Mouse (Mus musculus) large intestine, adult 2 months (tissue): ENCODE measurements around the gene Rgs12. TPM values are rescaled to one million over a fixed set of nuclear protein-coding genes. Genes with fewer than 3 reads are reported as not detected.

Experiments used
- DNase-seq: peaks from one replicate; pipeline ENCODE4 v3.0.0-alpha.2; 2012; ENCODE audit warnings: low read depth, low spot score
- WGBS: fragments of 180-500 bp; shearing (Covaris S2); methylation state at CpG from one replicate; pipeline ENCODE4 v1.1.7; 2018; 5-methylcytosine and 5-hydroxymethylcytosine counted together
- polyA plus RNA-seq: library from polyadenylated mRNA; depleted of rRNA; stranded (reverse); fragments of >200 nt; gene quantifications from 2 replicates; pipeline ENCODE4 v1.2.3, GENCODE M21; 2012

Gene Rgs12
- polyA plus RNA-seq, 1 experiment: 7.5 TPM

DNA sequence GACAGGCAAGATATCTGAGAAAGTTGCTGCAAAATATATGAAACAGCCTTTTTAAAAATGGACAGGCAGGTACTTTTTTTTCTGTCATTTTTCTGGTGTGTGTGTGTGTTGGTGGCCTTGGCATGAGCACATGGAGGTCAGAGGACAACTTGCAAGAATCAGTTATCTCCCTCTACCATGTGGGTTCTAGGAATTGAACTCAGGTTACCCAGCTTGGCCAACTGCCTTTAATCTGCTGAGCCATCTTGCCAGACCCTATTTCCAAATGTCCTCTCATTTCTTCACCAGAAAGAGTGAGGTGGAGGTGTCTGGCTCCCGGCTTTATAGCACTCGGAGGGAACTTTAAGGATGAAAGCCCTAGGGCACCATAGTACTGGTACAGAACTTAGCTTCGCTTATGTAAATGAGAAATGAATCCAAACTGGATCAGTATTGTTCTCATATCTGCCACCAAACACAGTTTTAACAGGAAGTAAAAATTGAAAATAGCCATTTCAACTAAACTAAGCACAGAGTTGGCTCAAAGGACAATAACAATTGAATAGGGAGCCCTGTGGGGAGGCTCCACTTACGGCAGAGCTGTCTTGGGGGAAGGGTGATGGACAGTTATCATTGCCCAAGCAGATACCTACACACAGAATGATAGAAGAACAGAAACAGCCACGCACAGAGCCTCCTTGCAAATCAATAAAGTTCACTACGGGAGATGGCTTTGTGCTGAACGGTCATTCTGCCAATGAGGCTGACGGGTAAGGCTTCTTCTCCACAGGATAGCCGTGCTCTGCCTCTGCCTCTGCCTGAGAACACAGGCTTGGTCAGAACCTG lies 18.9 kb upstream of the Rgs12 start:
- DNase-seq: no peak
- WGBS: 91% methylated on average over 9 of the region's 9 CpGs

DNA sequence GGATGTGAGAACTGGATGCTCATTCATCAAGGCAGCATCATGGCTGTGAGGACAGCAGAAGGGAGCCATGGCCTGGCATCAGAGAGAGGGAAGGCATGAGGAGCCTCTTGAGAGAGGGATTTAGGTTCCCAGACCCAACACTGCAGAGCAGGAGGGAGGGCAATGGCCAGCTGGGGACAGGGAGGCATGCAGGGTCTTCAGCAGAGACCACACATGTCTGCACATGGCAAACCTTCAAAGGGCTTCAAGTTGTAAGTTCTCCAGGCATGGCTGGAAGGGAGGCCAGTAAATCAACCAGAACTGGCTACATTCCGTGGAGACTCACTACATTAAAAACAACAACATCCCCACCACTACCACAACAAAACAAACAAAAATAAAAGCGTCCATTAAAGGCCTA lies 18.2 kb upstream of the Rgs12 start:
- no peak for DNase-seq
- 69% methylated on average over 2 of the region's 2 CpGs for WGBS

DNA sequence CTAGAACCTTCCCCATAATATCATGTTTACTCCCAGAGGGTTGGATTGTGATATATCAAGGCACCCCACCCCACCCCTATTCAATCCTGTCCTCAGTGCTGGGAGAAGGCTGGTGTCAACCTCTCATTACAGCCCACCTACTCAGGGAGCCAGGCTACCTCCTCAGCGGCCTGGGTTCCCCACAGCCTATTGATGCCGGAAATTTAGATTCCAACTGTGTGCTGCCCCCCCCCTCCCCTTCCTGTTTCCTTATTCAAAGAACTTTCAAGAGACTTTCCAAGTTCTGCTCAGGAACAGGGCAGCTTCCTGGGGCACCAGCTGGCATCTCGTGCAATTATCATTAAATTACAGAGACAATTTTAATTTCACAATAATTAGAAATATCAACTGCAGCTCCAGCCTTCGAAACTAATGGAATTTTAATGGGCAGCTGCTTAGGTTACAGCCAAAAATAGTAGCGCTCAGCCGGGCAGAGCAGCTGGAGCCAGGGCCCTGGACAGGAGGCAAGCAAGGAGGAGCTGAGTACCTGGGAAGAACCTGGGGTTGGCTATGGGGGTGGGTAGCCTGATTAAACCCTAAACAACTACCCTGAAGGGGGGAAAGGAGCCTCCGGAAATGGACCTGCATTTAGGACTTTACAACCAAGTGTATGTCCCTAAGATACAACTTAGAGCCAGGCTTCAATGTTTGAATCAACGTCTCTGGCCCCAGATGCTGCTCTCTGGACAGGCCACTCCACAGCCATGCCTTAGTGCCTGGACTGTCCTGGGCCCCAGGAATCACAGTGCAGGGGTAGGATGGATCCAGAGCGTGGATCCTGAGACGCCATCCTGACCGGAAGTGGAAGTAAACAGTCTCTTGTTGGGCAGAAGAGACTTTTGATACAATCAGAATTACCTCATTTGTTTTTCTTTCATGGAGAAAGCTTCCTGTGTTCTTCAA lies 17.5 kb upstream of the Rgs12 start:
- 57% methylated on average over 11 of the region's 11 CpGs for WGBS
- DNase-seq: no peak

DNA sequence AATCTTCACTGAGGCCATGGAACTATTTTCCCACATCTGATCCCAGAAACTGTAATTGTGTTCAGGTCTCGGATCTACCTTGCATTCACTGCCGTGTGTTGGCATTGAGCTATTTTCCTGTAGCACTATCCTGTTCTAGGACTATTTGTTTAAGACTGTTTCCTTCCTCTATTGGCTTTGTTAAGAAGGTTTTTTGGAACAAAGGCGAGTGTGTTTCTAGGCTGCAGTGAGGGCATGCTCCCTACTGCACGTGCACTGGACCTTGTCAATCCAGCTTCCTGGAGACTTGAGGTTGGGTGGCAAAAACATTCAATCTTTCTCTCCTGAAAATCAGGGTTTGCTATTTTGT lies 16.8 kb upstream of the Rgs12 start:
- 30% methylated on average over 4 of the region's 4 CpGs for WGBS
- DNase-seq: no peak

DNA sequence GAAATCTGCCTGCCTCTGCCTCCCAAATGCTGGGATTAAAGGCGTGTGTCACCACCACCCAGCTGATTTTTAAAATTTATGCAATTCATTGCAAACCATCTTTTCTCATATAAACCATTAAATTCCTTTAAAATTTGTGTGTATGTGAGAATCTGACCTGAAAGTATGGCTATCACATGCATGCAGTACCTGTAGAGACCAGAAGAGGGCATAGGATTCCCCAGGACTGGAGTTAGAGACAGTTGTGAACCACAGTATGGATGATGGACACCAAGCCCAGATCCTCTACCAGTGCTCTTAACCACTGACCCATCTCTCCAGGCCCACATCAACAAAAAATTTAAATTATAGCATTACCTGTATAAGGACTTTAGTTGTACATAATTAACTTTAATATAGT lies 15.8 kb upstream of the Rgs12 start:
- 94% methylated on average over 1 of the region's 1 CpGs for WGBS
- no peak for DNase-seq

DNA sequence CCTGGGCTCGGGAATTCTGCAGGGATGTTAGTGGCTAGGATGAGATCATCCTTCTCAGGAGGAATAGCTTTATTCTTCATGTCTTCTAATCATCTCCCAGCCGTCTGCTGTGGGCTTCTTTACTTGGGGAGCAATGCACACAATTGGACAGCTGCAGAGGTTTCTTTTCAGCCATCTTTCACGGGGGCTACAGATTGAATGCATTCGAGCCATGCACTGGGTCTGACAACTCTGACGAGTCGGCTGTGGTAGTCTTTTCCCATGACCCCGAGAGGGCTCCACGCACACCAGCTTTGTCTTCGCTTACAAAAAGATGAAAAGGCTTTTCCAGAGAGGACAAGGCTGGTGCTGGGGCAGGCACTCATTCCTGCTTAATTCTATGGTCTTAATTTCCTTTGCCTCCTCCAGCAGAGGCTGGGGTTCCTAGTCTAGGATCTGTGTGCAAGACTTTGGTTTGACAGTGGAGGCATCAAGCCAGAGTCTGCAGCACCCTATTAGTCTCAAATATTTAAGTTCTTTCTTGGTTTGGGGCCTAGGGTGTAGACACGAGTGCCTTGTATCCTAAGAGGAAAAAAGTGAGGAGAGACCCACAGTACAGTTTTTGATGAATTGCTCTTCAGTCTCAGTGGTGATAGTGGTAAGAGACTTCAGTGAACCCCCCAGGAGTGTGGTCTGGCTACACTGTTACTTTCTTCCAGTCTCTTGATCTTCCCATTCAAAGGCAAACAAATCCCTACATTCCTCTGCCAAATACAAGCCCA lies 7.4 kb upstream of the Rgs12 start:
- 74% methylated on average over 10 of the region's 10 CpGs for WGBS
- DNase-seq: no peak

DNA sequence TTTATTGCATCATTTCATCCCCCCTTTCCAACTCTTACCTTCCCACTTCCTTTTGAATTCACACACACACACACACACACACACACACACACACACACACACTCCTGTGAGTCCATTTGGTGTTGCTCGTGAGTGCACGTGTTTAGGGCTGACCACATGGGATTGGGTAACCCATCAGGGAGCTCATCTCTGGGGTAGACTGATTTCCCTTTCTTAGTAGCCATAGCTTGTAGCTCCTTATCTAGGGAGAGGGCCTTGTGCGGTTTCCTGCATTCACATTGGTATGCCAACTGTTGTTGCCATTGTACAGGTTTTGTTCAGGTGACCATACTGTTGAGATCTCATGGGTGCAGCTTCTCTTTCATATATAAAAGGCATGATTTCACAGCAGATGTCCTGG lies 5.8 kb upstream of the Rgs12 start:
- WGBS: 85% methylated on average over 3 of the region's 3 CpGs
- DNase-seq: no peak

DNA sequence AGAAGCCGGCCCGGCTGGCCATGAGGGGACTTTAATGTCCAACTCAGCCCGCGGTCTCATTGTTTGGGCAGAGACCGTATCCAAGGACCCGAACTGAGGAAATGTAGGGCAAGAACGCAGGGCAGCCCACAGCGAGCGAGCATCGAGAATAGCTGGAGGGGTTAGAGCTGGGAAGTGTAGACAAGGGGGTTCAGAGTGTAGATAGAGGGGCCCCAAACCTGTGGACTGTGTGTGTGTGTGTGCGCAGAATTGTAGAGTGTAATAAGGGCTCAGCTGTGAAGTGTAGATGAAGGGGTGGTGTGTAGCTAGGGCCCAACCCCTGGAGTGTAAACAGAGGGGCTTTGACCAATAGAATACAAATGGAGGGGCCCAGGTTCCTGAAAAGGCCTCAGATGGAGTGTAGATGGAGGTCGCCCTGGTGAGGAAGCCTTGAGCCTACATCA lies 545 bp downstream of the Rgs12 start:
- DNase-seq: no peak
- 7% methylated on average over 12 of the region's 12 CpGs for WGBS

DNA sequence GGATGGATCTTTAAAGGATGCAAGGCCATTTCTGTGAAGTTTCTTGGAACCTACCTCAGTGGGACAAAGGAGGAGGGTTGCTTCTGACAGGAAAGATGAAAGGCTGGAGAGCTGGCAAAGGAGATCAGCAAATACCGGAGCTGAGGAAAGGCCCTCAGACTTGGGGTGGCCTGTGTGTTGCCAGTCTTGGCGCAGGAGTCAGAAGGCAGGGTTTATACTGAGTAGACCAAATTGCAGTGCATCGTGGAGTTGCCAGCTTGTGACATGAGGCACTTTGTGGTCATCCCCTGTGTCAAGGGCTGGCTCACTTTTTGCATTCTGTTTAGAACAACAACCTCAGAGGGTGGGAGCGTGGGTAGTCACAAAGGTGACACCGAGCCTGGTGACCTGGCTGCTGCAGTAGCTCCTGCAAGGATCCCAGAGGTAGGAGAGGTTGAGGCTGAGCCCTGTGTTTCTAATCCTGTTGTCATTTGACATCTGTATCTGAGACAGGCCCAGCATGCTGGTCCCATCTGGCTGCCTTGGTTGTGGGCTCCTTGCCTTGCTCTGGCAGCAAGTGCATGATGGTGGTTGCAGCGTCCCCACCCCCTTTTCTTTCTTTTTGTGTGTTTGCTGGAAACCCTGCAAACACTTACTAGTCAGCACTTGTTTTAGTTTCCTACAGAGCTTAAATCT lies 1.4 kb downstream of the Rgs12 start:
- 72% methylated on average over 6 of the region's 6 CpGs for WGBS
- no peak for DNase-seq

DNA sequence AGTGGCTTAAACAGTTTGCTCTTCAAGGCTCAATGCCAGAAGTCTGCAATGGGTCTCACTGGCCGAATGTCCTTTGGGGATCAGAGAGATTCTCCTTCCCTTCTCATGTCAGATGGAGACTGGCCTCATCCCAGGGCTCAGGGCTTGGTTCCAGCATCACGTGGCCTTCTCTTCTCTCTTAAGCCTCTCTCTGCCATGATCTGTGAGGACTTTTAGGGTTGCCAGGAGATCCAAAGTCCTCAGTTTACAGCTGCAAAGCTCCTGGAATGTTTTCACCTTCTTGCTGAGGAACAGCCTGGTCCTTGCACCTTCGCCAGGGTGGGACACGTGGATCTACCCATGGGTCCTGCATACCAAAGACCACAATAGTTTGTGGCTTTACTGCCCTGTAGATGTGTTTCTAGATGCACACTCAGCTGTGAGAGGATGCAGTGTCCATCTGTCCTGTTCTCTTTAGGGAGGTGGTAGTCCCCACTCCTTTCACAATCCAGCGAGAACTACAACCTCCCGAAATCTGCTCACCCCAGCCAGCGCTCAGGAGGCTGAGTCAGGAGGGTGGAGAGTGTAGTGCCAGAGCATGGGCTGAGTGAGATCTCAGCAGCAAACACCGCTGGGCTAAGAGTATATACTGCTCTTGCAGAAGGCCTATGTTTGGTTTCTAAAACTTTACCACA lies 2.1 kb downstream of the Rgs12 start:
- DNase-seq: no peak
- 81% methylated on average over 8 of the region's 8 CpGs for WGBS

DNA sequence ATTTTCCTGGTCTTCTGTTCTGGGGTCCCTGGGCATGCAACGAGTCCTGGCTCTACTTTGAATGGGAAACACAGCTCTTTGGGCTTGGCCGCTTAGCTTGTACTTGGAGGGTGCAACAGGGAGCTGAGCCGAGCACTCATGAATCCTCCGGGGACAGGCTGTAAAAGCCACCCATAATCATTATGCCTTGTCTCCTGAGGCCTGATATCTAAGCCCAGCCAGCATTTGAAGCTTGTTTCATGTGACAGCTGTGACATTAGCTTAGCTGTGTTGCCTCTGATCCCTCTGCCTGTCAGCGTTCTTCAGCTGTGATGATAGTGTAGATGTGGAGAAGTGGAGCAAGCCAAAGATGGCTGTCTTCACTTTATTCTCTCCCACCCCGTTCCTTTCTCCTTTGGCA lies 5.3 kb downstream of the Rgs12 start:
- no peak for DNase-seq
- WGBS: 76% methylated on average over 6 of the region's 6 CpGs

DNA sequence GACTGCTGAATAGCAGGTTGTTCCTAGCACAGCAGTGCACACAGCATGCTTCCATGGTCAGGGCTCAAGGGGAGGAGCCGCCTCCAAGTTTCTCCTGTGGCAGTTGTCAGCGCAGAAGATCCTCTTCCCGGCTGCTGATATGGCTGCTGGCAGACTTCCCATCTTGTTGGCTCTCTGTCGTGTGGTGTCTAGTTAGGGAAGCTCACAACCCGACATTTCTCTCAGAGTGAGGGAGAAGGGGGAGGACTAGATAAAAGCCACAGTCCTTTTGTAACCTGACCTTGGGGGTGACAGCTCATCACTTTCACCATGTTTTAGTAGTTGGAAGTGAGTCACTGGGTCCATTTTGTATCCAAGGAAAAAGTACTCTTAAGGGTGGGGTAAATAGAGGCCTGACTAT lies 6.4 kb downstream of the Rgs12 start:
- WGBS: 52% methylated on average over 5 of the region's 5 CpGs
- no peak for DNase-seq

DNA sequence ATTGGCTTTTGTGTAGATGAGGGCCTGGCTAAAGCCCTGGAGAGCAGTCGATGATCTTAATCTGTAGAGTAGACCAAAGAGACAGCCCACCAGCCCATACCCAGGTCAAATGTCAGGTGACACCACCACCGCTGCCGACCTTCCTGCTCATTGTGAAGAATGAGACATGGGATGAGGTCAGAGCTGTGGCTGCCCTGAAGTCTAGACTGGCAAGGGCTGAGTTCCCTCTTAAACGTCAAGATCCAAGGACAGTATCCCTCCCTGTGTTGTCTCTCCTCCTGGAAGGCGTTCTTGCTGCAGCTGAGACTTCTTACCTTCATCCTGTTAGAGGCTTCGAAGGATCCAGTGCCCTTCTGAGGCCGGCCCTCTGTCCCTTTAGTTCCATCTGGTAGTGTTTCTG lies 6.9 kb downstream of the Rgs12 start:
- no peak for DNase-seq
- 86% methylated on average over 7 of the region's 7 CpGs for WGBS

DNA sequence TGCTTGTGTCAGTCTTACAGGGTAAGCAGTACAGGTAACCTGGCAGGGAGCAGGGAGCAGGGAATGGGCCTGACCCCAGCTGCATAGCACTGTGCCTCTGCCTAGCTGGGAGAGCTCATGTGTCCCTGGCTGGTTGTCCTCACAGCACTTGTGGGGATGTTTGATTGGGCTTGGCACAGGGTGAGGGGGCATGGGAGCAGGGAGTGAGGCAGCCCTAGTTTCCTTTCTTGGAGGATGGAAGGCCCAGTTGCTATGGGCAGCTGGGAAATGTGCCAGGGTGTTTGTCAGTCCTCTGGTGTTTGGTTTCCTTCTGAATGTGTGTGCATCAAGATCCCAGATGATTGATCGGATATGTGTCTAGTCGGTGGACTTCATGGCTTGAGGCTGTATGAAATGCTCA lies 7.8 kb downstream of the Rgs12 start:
- no peak for DNase-seq
- WGBS: 76% methylated on average over 2 of the region's 2 CpGs

DNA sequence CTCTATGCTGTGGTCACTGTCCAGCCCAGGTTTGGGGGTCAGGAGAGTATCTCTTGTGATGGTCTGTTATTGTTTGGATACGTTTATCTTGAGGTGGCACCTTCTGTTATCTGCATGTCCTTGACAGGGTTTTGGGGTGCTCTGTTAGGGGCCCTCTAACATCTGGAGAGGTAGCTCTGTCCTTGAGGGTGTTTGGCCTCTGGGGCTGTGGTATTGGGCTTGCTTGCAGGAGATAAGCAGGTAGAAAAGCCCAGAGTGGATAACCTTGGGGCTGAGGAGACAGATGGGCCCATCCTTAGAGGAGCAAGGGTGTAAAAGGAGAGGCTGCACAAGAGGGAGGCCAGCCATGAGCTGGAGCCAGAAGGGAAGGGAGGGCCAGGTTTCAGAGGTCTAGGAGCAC lies 10.8 kb downstream of the Rgs12 start:
- DNase-seq: no peak
- 78% methylated on average over 1 of the region's 1 CpGs for WGBS

DNA sequence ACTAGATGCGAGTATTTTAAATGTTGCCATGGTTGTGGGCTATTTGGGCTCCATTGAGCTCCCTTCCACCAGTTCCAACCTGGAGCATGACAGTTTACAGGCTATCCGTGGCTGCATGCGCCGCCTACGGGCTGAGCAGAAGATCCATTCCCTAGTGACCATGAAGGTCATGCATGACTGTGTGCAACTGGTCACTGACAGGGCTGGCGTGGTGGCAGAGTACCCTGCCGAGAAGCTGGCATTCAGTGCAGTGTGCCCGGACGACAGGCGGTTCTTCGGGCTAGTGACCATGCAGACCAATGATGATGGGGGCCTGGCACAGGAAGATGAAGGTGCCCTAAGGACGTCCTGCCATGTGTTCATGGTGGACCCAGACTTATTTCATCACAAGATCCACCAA lies 16.3 kb downstream of the Rgs12 start:
- no peak for DNase-seq
- WGBS: 94% methylated on average over 12 of the region's 12 CpGs

DNA sequence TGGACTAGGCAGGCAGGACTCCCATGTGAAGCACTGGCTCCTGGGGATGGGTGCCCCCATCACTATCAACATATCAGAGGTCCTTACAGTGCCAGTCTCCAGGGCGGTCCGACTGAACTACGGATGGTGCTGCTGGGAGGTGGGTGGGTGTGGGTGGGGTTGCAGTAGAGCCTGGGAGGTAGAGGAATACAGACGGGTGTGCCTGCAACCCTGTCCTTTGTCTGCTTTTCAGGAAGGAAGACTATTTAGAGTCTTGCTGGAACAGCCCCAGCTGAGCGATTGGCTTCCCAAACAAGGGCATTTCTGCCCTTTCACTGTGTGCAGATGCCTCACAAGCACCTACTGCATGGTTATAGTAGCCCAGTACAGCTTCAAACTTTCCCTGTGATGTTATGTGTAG lies 19.1 kb downstream of the Rgs12 start:
- 51% methylated on average over 5 of the region's 5 CpGs for WGBS

DNA sequence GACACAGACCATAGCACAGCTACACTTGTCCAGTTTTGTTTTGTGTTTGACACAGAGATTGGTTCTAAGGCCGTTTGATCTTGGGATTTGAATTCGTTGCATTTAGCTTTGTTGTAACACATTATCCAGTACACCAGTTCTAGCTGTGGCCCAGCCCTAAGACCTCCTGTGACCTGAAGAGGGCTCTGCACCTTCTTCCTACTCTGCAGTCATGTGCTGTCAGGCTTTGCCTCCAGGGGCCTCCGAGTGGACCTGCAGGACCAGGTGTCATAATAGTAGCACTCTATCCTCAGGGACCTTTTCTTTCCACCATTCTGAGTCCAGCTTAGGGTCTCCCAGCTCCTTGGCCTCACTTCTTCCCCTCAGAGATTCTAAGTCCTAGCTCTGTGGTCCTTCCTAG lies 23.2 kb downstream of the Rgs12 start:
- 78% methylated on average over 3 of the region's 3 CpGs for WGBS
- no peak for DNase-seq

More for the DNA sequence above, 19.1 kb downstream of the Rgs12 start:
- DNase-seq: no peak
